Mouse (Mus musculus) neural tube, embryonic 10.5 days (tissue): ENCODE data around the gene Ak6.

ENCODE experiments used
- DNase-seq: peaks from one replicate; pipeline ENCODE4 v3.0.0-alpha.2; 2017; ENCODE audit warnings: low spot score; ENCODE audit errors: extremely low spot score

Gene Ak6

GRCm38 (mm10) chr13:100650550-100651438, at the start of gene Ak6, which contains the start of gene Rad17:
Gene Ak6 (plus strand): TSS chr13:100650979.
Gene Rad17 (minus strand): TSS chr13:100651051.
- DNase-seq: peak; percentile 94

GRCm38 (mm10) chr13:100601034-100601433, 49.7 kb upstream of the Ak6 start:
- no peak for DNase-seq

- no peak for DNase-seq
Measured at GRCm38 (mm10) chr13:100602239-100602902, 48.4 kb upstream of the Ak6 start.

DNA sequence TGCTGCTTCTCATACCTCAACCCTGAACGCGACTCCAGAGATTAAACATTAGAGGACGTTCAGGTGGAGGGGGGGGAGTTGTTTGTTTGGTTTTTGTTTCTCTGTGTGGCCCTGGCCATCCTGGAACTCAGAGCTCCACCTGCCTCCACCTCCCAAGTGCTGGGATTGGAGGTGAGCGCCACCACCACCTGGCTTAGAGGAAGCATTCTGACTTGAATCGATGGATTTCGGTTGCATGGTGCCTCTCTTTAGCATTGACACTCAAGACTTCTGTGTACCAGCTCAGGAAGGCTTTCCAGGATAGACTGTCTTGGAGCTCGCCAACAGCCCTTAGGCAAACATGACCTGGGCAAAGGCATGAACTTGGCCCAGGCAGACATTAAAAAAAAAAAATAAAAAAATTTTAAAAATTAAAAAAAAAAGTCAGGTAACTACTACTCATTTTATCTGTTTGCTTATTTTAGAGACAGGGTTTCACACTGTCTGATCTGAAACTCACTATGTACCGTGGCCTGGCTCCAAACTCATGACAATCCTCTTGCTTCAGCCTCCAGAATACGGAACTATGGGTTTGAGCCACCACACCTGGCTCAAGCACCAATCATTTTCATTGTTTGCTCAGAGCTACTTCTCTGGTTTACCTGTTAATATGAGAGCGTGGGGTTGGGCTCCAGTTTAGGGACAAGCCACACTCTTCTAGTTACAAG, 47.6 kb upstream of the Ak6 start:
- DNase-seq: no peak

DNA sequence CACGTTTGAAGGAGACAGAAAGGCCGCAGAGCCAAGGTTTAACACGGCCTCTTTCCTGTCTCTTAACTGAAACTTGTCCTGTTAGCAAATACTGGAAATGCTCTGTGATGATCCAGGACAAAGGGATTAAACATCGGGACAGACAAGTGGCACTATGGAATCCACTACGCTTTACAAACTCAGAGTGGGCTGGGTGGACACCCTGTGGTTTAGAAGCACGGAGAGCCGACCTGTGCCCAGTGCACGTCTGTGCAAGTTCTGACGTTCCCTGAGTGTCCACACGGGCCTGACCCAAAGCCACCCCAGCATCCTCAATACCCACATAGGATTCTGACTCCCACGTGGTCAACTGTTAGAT, 47.1 kb upstream of the Ak6 start:
- no peak for DNase-seq

DNA sequence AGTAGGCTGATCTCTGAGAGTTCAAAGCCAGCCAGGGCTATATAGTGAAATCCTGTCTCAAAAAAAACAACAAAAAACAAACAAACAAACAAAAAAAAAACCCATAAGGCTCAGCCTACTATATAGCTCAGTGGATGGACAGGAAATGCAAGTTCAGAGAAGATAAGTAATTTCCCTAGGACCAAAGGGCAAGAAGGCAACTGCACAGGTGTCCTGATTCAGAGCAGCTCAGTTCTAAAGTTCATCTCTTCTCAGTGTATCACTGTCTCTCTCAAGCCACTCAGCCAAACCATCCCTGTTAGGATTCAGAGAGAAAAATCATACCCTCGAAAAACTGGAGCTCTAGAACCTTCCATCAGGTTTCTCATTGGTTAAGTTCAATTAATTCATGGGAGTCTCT, 44.9 kb upstream of the Ak6 start:
- DNase-seq: no peak

DNA sequence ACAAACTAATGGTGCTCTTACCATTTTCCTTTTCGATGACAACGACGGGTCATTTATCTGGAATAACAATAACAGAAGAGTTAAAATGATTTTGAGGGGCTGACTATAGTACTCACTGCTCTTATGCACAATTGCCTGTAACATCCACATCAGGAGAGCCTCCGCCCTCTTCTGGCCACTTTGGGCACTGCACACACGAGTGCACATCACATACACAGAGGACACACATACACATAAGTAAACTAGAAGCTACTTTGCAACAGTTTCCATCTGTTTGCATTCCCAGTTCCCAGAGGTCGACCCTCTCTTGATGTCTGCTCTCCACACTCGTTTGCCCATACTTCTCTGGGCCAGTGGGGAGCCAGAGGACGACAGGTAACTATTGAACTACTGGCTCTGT, 43.0 kb upstream of the Ak6 start:
- no peak for DNase-seq

- no peak for DNase-seq
Measured at GRCm38 (mm10) chr13:100611266-100611665, 39.5 kb upstream of the Ak6 start.

- no peak for DNase-seq
Measured at GRCm38 (mm10) chr13:100612251-100612650, 38.5 kb upstream of the Ak6 start.

- DNase-seq: no peak
Measured at GRCm38 (mm10) chr13:100612903-100613302, 37.9 kb upstream of the Ak6 start.

DNA sequence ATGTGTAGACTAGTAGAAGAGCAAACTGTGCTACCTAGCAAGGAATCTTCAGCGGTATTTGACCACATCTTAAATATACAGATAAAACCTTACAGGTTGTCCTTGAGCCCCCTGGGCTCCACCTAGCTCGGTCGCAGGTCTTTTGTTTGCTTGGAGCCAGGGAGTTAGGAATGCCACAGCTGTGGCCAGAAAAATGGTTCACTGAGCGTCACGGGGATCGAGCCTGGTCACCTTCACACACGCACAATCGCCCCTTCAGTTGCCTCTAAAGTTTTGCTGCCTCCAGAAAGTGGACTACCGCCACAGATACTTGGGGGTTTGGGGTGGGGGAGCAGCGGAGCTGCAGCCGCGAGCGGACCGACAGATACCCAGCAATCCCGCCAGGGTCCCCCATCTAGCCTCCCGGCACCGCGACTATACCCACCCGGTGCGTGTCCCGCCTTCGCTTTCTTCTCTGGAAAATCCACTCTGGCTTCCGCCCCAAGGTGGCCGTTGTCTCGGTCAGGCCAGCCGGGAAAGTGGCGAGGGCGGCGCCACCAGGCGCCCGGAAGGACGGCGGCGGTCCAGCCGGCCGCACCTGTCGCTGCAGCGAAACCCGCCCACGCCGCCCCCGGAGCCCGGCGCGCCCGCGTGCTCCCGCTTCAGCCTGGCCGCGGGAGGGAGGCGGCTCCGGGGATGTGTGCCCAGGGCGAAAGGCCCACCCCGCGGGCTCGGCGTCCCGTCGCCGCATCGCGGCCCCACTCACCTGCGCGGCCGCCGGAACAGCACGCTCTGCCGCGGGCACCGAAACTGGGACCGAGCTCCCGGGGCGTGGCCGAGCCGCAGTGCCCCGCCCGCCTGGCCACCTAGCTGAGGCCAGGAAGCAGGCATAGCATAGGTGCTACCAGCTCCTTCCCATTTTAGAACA, 34.3 kb upstream of the Ak6 start, which contains the start of gene Marveld2:
Marveld2 (minus strand) TSS at position 791 of the 907 bp plus-strand sequence.
- peak; percentile 47 for DNase-seq

GRCm38 (mm10) chr13:100617583-100617982, 33.2 kb upstream of the Ak6 start:
- no peak for DNase-seq

GRCm38 (mm10) chr13:100622241-100622640, 28.5 kb upstream of the Ak6 start:
- DNase-seq: no peak

GRCm38 (mm10) chr13:100634106-100634691, 16.6 kb upstream of the Ak6 start:
- no peak for DNase-seq

DNA sequence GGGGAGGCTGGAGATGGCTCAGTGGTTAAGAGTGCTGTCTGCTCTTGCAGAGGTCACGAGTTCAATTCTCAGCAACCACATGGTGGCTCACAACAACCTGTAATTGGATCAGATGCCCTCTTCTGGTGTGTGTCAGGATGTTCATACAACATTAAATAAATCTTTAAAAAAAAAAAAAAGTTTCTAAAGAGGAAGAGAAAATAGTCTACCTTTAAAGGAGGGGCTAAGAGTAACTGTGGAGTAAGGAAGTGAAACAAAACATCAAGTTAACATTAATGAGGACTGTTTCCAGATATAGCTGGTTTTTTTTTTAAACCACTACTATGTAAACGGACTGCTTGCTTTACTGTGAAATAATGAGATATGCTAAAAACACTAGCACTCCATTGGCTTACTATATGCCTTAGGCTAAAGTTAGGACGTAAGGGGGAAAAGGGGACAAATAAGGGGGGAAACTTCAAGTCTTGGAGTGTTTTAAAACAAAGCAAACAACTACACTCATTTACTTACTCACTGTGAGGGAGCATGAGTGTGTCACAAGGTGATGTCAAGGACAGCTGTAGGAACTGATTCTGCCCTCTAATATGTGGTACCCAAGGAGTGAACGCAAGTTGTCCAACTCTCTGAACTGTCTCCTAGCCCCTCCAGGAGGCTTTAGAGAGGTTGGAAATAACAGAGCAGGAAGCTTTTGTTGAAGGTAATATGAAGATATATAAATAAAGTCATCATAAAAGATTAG, 8.1 kb upstream of the Ak6 start:
- DNase-seq: no peak

DNA sequence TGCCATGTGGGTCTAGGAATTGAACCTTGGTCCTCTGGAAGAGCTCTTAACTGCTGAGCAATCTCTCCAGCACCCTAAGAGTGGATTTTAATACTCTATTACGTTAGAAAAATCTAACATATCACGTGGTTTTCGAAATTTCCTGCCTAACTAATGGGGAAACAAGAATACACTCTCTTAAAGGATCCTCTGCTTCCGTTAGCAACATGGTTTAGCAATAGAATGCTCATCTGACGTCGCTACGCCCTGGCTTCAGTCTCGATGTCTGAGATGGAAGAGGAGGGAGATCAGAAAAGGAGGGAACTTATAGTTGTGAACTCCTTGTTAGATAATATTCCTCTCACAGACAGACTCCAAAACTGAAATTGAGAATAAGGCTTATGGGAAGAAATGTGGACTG, 2.6 kb upstream of the Ak6 start:
- no peak for DNase-seq

DNA sequence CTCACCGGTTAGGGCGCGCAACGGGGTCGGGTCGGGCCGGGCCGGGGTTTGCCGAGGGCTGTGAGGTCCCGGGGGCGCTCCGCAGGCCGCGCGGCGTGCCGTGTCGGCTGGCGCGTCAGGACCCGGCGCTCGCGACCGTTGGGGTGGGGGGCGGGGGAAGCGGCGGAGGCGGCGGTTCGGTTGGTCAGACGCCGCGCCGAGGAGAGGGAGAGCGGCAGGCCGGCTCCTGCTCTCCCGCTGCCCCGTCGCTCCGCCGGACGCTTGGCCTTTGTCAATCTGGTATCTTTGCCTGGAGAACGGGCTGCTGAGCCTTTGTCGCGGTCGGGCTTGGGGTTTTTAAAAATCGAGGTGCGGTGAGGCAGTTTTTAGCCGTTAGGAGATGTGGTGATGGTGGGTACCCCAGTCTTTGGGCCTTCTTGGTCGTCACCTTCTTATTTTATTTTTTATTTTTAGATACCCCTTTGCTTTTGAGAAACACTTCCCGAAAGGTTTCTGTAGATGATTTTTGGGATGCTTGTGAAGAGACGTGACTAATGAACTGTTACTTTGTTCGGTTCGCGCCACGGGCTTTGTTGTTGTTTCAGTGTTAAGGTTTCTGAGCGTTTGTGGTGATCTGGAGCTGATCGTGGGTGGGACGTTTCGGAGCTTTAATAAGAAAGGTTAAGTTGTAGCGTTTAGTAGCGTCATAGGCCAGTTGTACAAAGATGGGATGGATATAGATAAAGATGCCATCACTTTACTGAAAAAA, 834 bp downstream of the Ak6 start, which contains the start of gene Taf9:
Taf9 (plus strand) TSS at position 141 of the 748 bp plus-strand sequence.
- no peak for DNase-seq

DNA sequence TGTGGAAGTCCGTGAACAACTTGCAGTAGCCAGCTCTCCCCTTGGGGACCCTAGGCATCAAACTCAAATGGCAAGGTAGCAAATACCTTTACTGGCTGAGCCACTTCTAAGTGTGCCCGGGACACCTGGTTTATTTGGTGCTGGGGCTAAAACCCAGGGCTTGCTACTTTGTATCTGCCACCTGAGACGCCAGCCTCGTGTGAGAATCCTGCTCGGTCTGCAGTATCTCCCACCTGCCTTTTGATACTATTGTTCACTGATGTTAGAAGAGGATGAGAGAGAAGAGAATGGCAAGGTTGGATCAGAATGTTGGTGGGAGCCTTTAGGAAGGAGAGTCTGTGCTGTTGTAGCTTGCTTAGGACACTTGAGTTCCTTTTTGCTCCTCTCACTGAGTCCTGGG, 7.3 kb downstream of the Ak6 start:
- no peak for DNase-seq

DNA sequence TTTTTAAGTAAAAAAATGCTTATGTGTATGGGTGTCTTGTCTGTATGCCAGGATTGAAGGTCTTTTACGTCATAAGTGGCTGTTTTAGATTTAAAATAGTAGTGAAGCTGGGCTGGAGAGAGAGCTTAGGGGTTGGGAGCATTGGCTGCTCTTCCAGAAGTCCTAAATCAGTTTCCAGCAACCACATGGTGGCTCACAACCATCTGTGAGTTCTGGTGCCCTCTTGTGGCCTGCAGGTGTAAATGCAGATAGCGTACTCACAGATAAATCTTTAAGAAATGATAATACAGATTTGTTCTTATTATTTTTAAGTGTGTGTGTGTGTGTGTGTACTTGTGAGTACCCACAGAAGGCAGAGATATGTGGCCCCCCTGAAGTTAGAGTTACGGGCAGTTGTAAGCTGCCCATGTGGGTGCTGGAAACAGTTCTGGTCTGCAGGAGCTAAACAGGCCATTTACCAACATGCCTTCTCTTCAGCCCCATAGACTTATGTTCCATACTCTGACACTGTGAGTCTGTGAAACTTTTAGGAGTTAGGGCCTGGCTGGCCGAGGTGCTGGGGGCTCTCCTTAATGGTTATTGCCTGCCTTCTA, 9.2 kb downstream of the Ak6 start:
- peak; percentile 58 for DNase-seq
